Mouse (Mus musculus) kidney, adult 2 months (tissue): Measurements from ENCODE around the gene Cog6.

Experiments used
- CTCF ChIP-seq: fragments of 200-500 bp; conservative IDR thresholded peaks from 2 replicates; pipeline ENCODE4 v1.5.1; 2011; ENCODE audit warnings: low read depth, mild to moderate bottlenecking, control low read depth, low read length, moderate library complexity, mixed read lengths; ENCODE audit not compliant: insufficient read depth, insufficient read length
- POLR2A ChIP-seq: fragments of 200-500 bp; IDR thresholded peaks from one replicate; pipeline ENCODE4 v1.6.1; 2011; ENCODE audit warnings: low read depth, low read length, control low read depth

GRCm38 (mm10) chr3:53041411-53042239 is 24.6 kb upstream of the Cog6 start, which contains the start of gene Lhfp:
- TF ChIP-seq POLR2A (no peak), CTCF (0 out of 2 replicates have a peak, but pooled peaks have one; percentile 6)
